Mouse (Mus musculus) 3134 (cell line): ENCODE measurements at regions not wholly inside any gene's neighbourhood (a gene's known extent, or its start where the extent isn't known, plus 50 kb on each side); places are given as distances from the start of the nearest gene placed in this dataset.

Experiments used
- DNase-seq: peaks from one replicate; pipeline ENCODE4 v3.0.0-alpha.2; 2011; ENCODE audit warnings: low spot score; ENCODE audit not compliant: insufficient read length; ENCODE audit errors: extremely low read depth

GRCm38 (mm10) chr2:21908813-21909480, 318.4 kb upstream of the Myo3a start:
- no peak for DNase-seq

- DNase-seq: peak; percentile 21
Observed at GRCm38 (mm10) chr2:21909481-21909966, 317.8 kb upstream of the Myo3a start.

- peak; percentile 5 for DNase-seq
Observed at GRCm38 (mm10) chr2:21917804-21918690, 309.3 kb upstream of the Myo3a start.

GRCm38 (mm10) chr2:21919091-21919490, 308.2 kb upstream of the Myo3a start:
- DNase-seq: no peak

- no peak for DNase-seq
Observed at GRCm38 (mm10) chr2:21927656-21928055, 299.6 kb upstream of the Myo3a start.

GRCm38 (mm10) chr2:21939993-21940392, 287.3 kb upstream of the Myo3a start:
- no peak for DNase-seq

- peak; percentile 11 for DNase-seq
Observed at GRCm38 (mm10) chr2:21940797-21941487, 286.4 kb upstream of the Myo3a start.

- DNase-seq: no peak
Observed at GRCm38 (mm10) chr2:21941488-21942000, 285.8 kb upstream of the Myo3a start.

GRCm38 (mm10) chr2:21943676-21944075, 283.6 kb upstream of the Myo3a start:
- no peak for DNase-seq

- DNase-seq: no peak
Observed at GRCm38 (mm10) chr2:21946484-21946883, 280.8 kb upstream of the Myo3a start.

GRCm38 (mm10) chr2:21951279-21951678, 276.0 kb upstream of the Myo3a start:
- DNase-seq: no peak

GRCm38 (mm10) chr2:21956112-21956963, 271.0 kb upstream of the Myo3a start:
- no peak for DNase-seq

- DNase-seq: peak; percentile 32
Observed at GRCm38 (mm10) chr2:21958365-21958764, 268.9 kb upstream of the Myo3a start.

GRCm38 (mm10) chr2:21958802-21959201, 268.5 kb upstream of the Myo3a start:
- DNase-seq: no peak

- DNase-seq: no peak
Observed at GRCm38 (mm10) chr2:21963343-21964026, 263.8 kb upstream of the Myo3a start.

- DNase-seq: no peak
Observed at GRCm38 (mm10) chr2:21964027-21964605, 263.2 kb upstream of the Myo3a start.

- DNase-seq: no peak
Observed at GRCm38 (mm10) chr2:21970774-21971406, 256.4 kb upstream of the Myo3a start.

GRCm38 (mm10) chr2:21974599-21974998, 252.7 kb upstream of the Myo3a start:
- DNase-seq: no peak

GRCm38 (mm10) chr2:21975547-21975946, 251.8 kb upstream of the Myo3a start:
- no peak for DNase-seq
